Mouse (Mus musculus) cerebellum, adult 2 months (tissue): ENCODE measurements at regions not wholly inside any gene's neighbourhood (a gene's known extent, or its start where the extent isn't known, plus 50 kb on each side); places are given as distances from the start of the nearest gene placed in this dataset.

Experiments used
- CTCF ChIP-seq: fragments of 200-500 bp; IDR thresholded peaks from 2 replicates; pipeline ENCODE4 v1.5.1; 2011; ENCODE audit warnings: low read depth, mild to moderate bottlenecking, control low read depth, low read length, moderate library complexity, borderline replicate concordance; ENCODE audit not compliant: insufficient read depth
- POLR2A ChIP-seq: fragments of 200-500 bp; IDR thresholded peaks from 2 replicates; pipeline ENCODE4 v1.6.1; 2011; ENCODE audit warnings: low read length, control low read depth, borderline replicate concordance; ENCODE audit not compliant: insufficient read depth

DNA sequence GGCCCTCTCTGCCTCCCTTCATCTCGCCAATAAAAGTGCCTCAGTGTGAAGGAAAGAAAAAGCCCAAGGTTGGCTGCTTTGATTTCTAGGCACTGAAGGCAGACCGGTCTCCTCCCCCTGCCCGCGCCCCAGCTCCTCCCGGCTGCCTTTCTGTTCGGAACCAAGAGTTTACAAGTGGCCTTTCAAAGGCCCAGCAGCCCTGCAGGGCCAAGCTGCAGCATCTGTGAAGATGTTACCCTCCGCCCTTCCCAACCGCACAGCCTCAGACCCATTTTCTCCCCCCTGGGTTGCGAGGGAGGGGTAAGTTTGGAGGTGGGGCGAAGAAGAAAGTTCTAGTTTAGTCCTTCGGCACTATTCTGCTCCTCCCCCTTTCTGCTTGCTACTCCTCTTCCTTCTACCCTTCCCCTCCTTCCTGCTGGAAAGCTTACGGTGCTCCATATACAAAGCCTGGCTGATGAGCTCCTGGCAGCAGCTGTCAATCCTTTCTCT is 227.1 kb upstream of the Tprg start:
- TF ChIP-seq CTCF (no peak), POLR2A (no peak)
